Mouse (Mus musculus): Measurements from ENCODE around the gene Tfb1m. TPM values are rescaled to one million over a fixed set of nuclear protein-coding genes. Genes with fewer than 3 reads are reported as not detected.
A peak's percentile ranks its signal among the peaks of the same experiment; 100 is the strongest.

Gene Tfb1m
- polyA plus RNA-seq, 1 experiment from 2014 or later, result 12.6 TPM

GRCm38 (mm10) chr17:3558356-3558870, 832 bp upstream of the Tfb1m start:
- H3K27ac ChIP-seq (ENCODE audit: low read length), result peak overlapping the region; percentile 87
- ATAC-seq, result no peak

GRCm38 (mm10) chr17:3556251-3556650, 1.3 kb downstream of the Tfb1m start:
- no peak overlapping the region for H3K27ac ChIP-seq (ENCODE audit: low read length)
- 78% methylated on average over 1 of the region's 1 CpGs for WGBS
- no peaks in the 10 kb centered on the region for H3K36me3 ChIP-seq (ENCODE audit: control insufficient read depth, insufficient read depth, low read length)
- no peaks in the 10 kb centered on the region for H3K9me3 ChIP-seq (replicated peaks; ENCODE audit: control insufficient read depth, low read length, poor library complexity, severe bottlenecking)
- no peak overlapping the region for H3K4me3 ChIP-seq (ENCODE audit: low read depth, low read length)
- peaks cover 11% of the 10 kb centered on the region for H3K4me1 ChIP-seq (ENCODE audit: control insufficient read depth, insufficient read depth, low read length)
- no peak for ATAC-seq
- H3K9ac ChIP-seq (ENCODE audit: low read depth, low read length), result no peak overlapping the region
- H3K4me2 ChIP-seq (ENCODE audit: low read length), result no peak overlapping the region; the same call in 1 of the 2 replicates
- H3K27me3 ChIP-seq (ENCODE audit: control insufficient read depth, insufficient read depth, low read depth, low read length), result no peaks in the 10 kb centered on the region

More at GRCm38 (mm10) chr17:3558356-3558870, 832 bp upstream of the Tfb1m start:
- Histone ChIP-seq H3K4me1 (ENCODE audit: control insufficient read depth, insufficient read depth, low read length) (peaks cover 11% of the 10 kb centered on the region), H3K9ac (ENCODE audit: low read depth, low read length) (no peak overlapping the region), H3K4me2 (ENCODE audit: low read length) (peak overlapping the region; percentile 65), H3K4me3 (ENCODE audit: low read depth, low read length) (peak overlapping the region; percentile 61), H3K9me3 (replicated peaks; ENCODE audit: control insufficient read depth, low read length, poor library complexity, severe bottlenecking) (no peaks in the 10 kb centered on the region), H3K36me3 (ENCODE audit: control insufficient read depth, insufficient read depth, low read length) (no peaks in the 10 kb centered on the region), H3K27me3 (ENCODE audit: control insufficient read depth, insufficient read depth, low read depth, low read length) (no peaks in the 10 kb centered on the region)
- 59% methylated on average over 9 of the region's 9 CpGs for WGBS

GRCm38 (mm10) chr17:3547725-3548124, 9.9 kb downstream of the Tfb1m start:
- no peak overlapping the region for H3K4me3 ChIP-seq (ENCODE audit: low read depth, low read length)
- H3K4me2 ChIP-seq (ENCODE audit: low read length), result no peak overlapping the region
- no peaks in the 10 kb centered on the region for H3K4me1 ChIP-seq (ENCODE audit: control insufficient read depth, insufficient read depth, low read length)
- no peak for ATAC-seq
- H3K36me3 ChIP-seq (ENCODE audit: control insufficient read depth, insufficient read depth, low read length), result no peaks in the 10 kb centered on the region
- WGBS, result 63% methylated on average over 7 of the region's 7 CpGs
- H3K9ac ChIP-seq (ENCODE audit: low read depth, low read length), result no peak overlapping the region
- H3K27me3 ChIP-seq (ENCODE audit: control insufficient read depth, insufficient read depth, low read depth, low read length), result no peaks in the 10 kb centered on the region
- no peaks in the 10 kb centered on the region for H3K9me3 ChIP-seq (replicated peaks; ENCODE audit: control insufficient read depth, low read length, poor library complexity, severe bottlenecking)
- H3K27ac ChIP-seq (ENCODE audit: low read length), result no peak overlapping the region

- 89% methylated on average over 5 of the region's 5 CpGs for WGBS
- Histone ChIP-seq H3K4me3 (ENCODE audit: low read depth, low read length) (no peak overlapping the region), H3K9ac (ENCODE audit: low read depth, low read length) (no peak overlapping the region), H3K27me3 (ENCODE audit: control insufficient read depth, insufficient read depth, low read depth, low read length) (no peaks in the 10 kb centered on the region), H3K27ac (ENCODE audit: low read length) (no peak overlapping the region), H3K4me1 (ENCODE audit: control insufficient read depth, insufficient read depth, low read length) (no peaks in the 10 kb centered on the region), H3K9me3 (replicated peaks; ENCODE audit: control insufficient read depth, low read length, poor library complexity, severe bottlenecking) (no peaks in the 10 kb centered on the region), H3K4me2 (ENCODE audit: low read length) (no peak overlapping the region), H3K36me3 (ENCODE audit: control insufficient read depth, insufficient read depth, low read length) (no peaks in the 10 kb centered on the region)
- ATAC-seq, result no peak
Measured at GRCm38 (mm10) chr17:3541033-3541432, 16.5 kb downstream of the Tfb1m start.

GRCm38 (mm10) chr17:3540304-3540703, 17.3 kb downstream of the Tfb1m start:
- H3K4me1 ChIP-seq (ENCODE audit: control insufficient read depth, insufficient read depth, low read length), result no peaks in the 10 kb centered on the region
- no peaks in the 10 kb centered on the region for H3K36me3 ChIP-seq (ENCODE audit: control insufficient read depth, insufficient read depth, low read length)
- WGBS, result 99% methylated on average over 2 of the region's 2 CpGs
- H3K4me2 ChIP-seq (ENCODE audit: low read length), result no peak overlapping the region
- ATAC-seq, result no peak
- no peak overlapping the region for H3K27ac ChIP-seq (ENCODE audit: low read length)
- H3K27me3 ChIP-seq (ENCODE audit: control insufficient read depth, insufficient read depth, low read depth, low read length), result no peaks in the 10 kb centered on the region
- H3K4me3 ChIP-seq (ENCODE audit: low read depth, low read length), result no peak overlapping the region
- H3K9ac ChIP-seq (ENCODE audit: low read depth, low read length), result no peak overlapping the region
- H3K9me3 ChIP-seq (replicated peaks; ENCODE audit: control insufficient read depth, low read length, poor library complexity, severe bottlenecking), result no peaks in the 10 kb centered on the region

GRCm38 (mm10) chr17:3533425-3533824, 24.2 kb downstream of the Tfb1m start:
- no peaks in the 10 kb centered on the region for H3K36me3 ChIP-seq (ENCODE audit: control insufficient read depth, insufficient read depth, low read length)
- H3K27ac ChIP-seq (ENCODE audit: low read length), result no peak overlapping the region
- no peaks in the 10 kb centered on the region for H3K4me1 ChIP-seq (ENCODE audit: control insufficient read depth, insufficient read depth, low read length)
- H3K9me3 ChIP-seq (replicated peaks; ENCODE audit: control insufficient read depth, low read length, poor library complexity, severe bottlenecking), result no peaks in the 10 kb centered on the region
- no peak for ATAC-seq
- no peak overlapping the region for H3K4me3 ChIP-seq (ENCODE audit: low read depth, low read length)
- WGBS, result 21% methylated on average over 1 of the region's 1 CpGs
- no peak overlapping the region for H3K4me2 ChIP-seq (ENCODE audit: low read length)
- no peak overlapping the region for H3K9ac ChIP-seq (ENCODE audit: low read depth, low read length)
- H3K27me3 ChIP-seq (ENCODE audit: control insufficient read depth, insufficient read depth, low read depth, low read length), result no peaks in the 10 kb centered on the region

GRCm38 (mm10) chr17:3532254-3532653, 25.3 kb downstream of the Tfb1m start, which contains the start of gene Cldn20:
Cldn20 (plus strand) TSS chr17:3532554.
- H3K4me1 ChIP-seq (ENCODE audit: control insufficient read depth, insufficient read depth, low read length), result no peaks in the 10 kb centered on the region
- H3K27me3 ChIP-seq (ENCODE audit: control insufficient read depth, insufficient read depth, low read depth, low read length), result no peaks in the 10 kb centered on the region
- 85% methylated on average over 4 of the region's 4 CpGs for WGBS
- H3K9me3 ChIP-seq (replicated peaks; ENCODE audit: control insufficient read depth, low read length, poor library complexity, severe bottlenecking), result no peaks in the 10 kb centered on the region
- H3K9ac ChIP-seq (ENCODE audit: low read depth, low read length), result no peak within 1 kb of the TSS
- H3K27ac ChIP-seq (ENCODE audit: low read length), result no peak within 1 kb of the TSS
- no peak for ATAC-seq
- H3K36me3 ChIP-seq (ENCODE audit: control insufficient read depth, insufficient read depth, low read length), result no peaks in the 10 kb centered on the region
- H3K4me2 ChIP-seq (ENCODE audit: low read length), result no peak within 1 kb of the TSS
- no peak within 1 kb of the TSS for H3K4me3 ChIP-seq (ENCODE audit: low read depth, low read length)

GRCm38 (mm10) chr17:3531641-3532040, 25.9 kb downstream of the Tfb1m start:
- Histone ChIP-seq H3K27me3 (ENCODE audit: control insufficient read depth, insufficient read depth, low read depth, low read length) (no peaks in the 10 kb centered on the region), H3K9ac (ENCODE audit: low read depth, low read length) (no peak overlapping the region), H3K36me3 (ENCODE audit: control insufficient read depth, insufficient read depth, low read length) (no peaks in the 10 kb centered on the region), H3K4me3 (ENCODE audit: low read depth, low read length) (no peak overlapping the region), H3K4me1 (ENCODE audit: control insufficient read depth, insufficient read depth, low read length) (no peaks in the 10 kb centered on the region), H3K9me3 (replicated peaks; ENCODE audit: control insufficient read depth, low read length, poor library complexity, severe bottlenecking) (no peaks in the 10 kb centered on the region), H3K27ac (ENCODE audit: low read length) (no peak overlapping the region), H3K4me2 (ENCODE audit: low read length) (no peak overlapping the region)
- WGBS, result 67% methylated on average over 1 of the region's 1 CpGs
- ATAC-seq, result no peak

GRCm38 (mm10) chr17:3530549-3530948, 27.0 kb downstream of the Tfb1m start:
- H3K4me3 ChIP-seq (ENCODE audit: low read depth, low read length), result no peak overlapping the region
- no peaks in the 10 kb centered on the region for H3K36me3 ChIP-seq (ENCODE audit: control insufficient read depth, insufficient read depth, low read length)
- no peaks in the 10 kb centered on the region for H3K4me1 ChIP-seq (ENCODE audit: control insufficient read depth, insufficient read depth, low read length)
- H3K27me3 ChIP-seq (ENCODE audit: control insufficient read depth, insufficient read depth, low read depth, low read length), result no peaks in the 10 kb centered on the region
- ATAC-seq, result no peak
- no peak overlapping the region for H3K9ac ChIP-seq (ENCODE audit: low read depth, low read length)
- no peaks in the 10 kb centered on the region for H3K9me3 ChIP-seq (replicated peaks; ENCODE audit: control insufficient read depth, low read length, poor library complexity, severe bottlenecking)
- WGBS, result 56% methylated on average over 7 of the region's 7 CpGs
- no peak overlapping the region for H3K4me2 ChIP-seq (ENCODE audit: low read length)
- no peak overlapping the region for H3K27ac ChIP-seq (ENCODE audit: low read length)

All from midbrain, embryonic 16.5 days (tissue).